Mouse (Mus musculus) C2C12 (cell line): ENCODE results near the gene Qpct.

ENCODE experiments used
- CEBPB ChIP-seq: IDR thresholded peaks from one replicate; pipeline ENCODE4 v1.6.1; 2011; ENCODE audit warnings: low read depth, mild to moderate bottlenecking, control low read depth, moderate library complexity
- CTCF ChIP-seq: IDR thresholded peaks from one replicate; pipeline ENCODE4 v1.5.1; 2011; ENCODE audit not compliant: control insufficient read depth, insufficient read depth, insufficient read length
- MAX ChIP-seq: IDR thresholded peaks from one replicate; pipeline ENCODE4 v1.6.1; 2011; ENCODE audit warnings: mild to moderate bottlenecking, control low read depth
- MYOD1 ChIP-seq: IDR thresholded peaks from one replicate; pipeline ENCODE4 v1.6.1; 2011; ENCODE audit warnings: low read depth; ENCODE audit not compliant: control insufficient read depth, insufficient read length
- MYOG ChIP-seq: IDR thresholded peaks from one replicate; pipeline ENCODE4 v1.6.1; 2011; ENCODE audit not compliant: control insufficient read depth, insufficient read length; ENCODE audit errors: extremely low read depth
- USF1 ChIP-seq: IDR thresholded peaks from one replicate; pipeline ENCODE4 v1.6.1; 2011; ENCODE audit warnings: low read depth, mild to moderate bottlenecking, control low read depth, moderate library complexity

- TF ChIP-seq USF1, result no peak
- TF ChIP-seq CTCF, result no peak
- no peak for TF ChIP-seq MYOG
- TF ChIP-seq MYOD1, result no peak
- no peak for TF ChIP-seq CEBPB
- no peak for TF ChIP-seq MAX
Measured at GRCm38 (mm10) chr17:79068581-79068980, 16.9 kb downstream of the Qpct start.
